Mouse (Mus musculus) midbrain, embryonic 15.5 days (tissue): ENCODE measurements at regions not wholly inside any gene's neighbourhood (a gene's known extent, or its start where the extent isn't known, plus 50 kb on each side); places are given as distances from the start of the nearest gene placed in this dataset. TPM values are rescaled to one million over a fixed set of nuclear protein-coding genes. Genes with fewer than 3 reads are reported as not detected.

ENCODE experiments used
- ATAC-seq: fragments of 200-750 bp; cut with Nextera tagmentation; replicated peaks from 2 replicates; pipeline ENCODE4 v1.8.0; 2017; ENCODE audit warnings: moderate TSS enrichment
- H3K27ac ChIP-seq: fragments of 300-500 bp; sonication (generic); 2 replicates; pipeline ENCODE4 v1.5.1; 2015; ENCODE audit warnings: mild to moderate bottlenecking, inconsistent platforms
- H3K27me3 ChIP-seq: fragments of 300-500 bp; sonication (generic); replicated peaks from 2 replicates; pipeline ENCODE4 v1.6.1; 2015; ENCODE audit warnings: inconsistent platforms
- H3K36me3 ChIP-seq: fragments of 300-500 bp; sonication (generic); replicated peaks from 2 replicates; pipeline ENCODE4 v1.6.1; 2015; ENCODE audit warnings: inconsistent platforms
- H3K4me1 ChIP-seq: fragments of 300-500 bp; sonication (generic); 2 replicates; pipeline ENCODE4 v1.6.1; 2015; ENCODE audit warnings: inconsistent platforms
- H3K4me2 ChIP-seq: fragments of 300-500 bp; sonication (generic); 2 replicates; pipeline ENCODE4 v1.6.1; 2015; ENCODE audit warnings: inconsistent platforms, mild to moderate bottlenecking, moderate library complexity
- H3K4me3 ChIP-seq: fragments of 300-500 bp; sonication (generic); 2 replicates; pipeline ENCODE4 v1.5.1; 2015; ENCODE audit warnings: mild to moderate bottlenecking, inconsistent platforms
- H3K9ac ChIP-seq: fragments of 300-500 bp; sonication (generic); 2 replicates; pipeline ENCODE4 v1.6.1; 2015; ENCODE audit warnings: mild to moderate bottlenecking, inconsistent platforms
- H3K9me3 ChIP-seq: fragments of 300-500 bp; sonication (generic); 2 replicates; pipeline ENCODE4 v1.6.1; 2016; ENCODE audit warnings: inconsistent platforms
- WGBS: fragments of 180-500 bp; shearing (Covaris S2); methylation state at CpG from one replicate; pipeline ENCODE4 v1.1.7; 2015; ENCODE audit warnings: mixed read lengths; 5-methylcytosine and 5-hydroxymethylcytosine counted together
- microRNA-seq: library from miRNA; unstranded; fragments of <30 nt; microRNA quantifications from one replicate; pipeline ENCODE4, GENCODE M21; 2016

- Histone ChIP-seq H3K27ac (no peak overlapping the region), H3K4me2 (no peak overlapping the region), H3K9ac (no peak overlapping the region), H3K27me3 (no peaks in the 10 kb centered on the region), H3K4me1 (no peaks in the 10 kb centered on the region), H3K4me3 (no peak overlapping the region), H3K9me3 (no peaks in the 10 kb centered on the region), H3K36me3 (no peaks in the 10 kb centered on the region)
- WGBS = 90% methylated on average over 2 of the region's 2 CpGs
- ATAC-seq = no peak
These were observed 56.1 kb upstream of the Nrp1 start for GRCm38 (mm10) chr8:128302322-128302721.

Small RNA genes in the stretch of these regions (microRNA-seq; reads per million reads assigned to microRNA genes)
- gene Mir21c = not detected
